Mouse (Mus musculus) cerebellum, adult (tissue): ENCODE data around the gene Anapc10.

Experiments
- ATAC-seq: cut with Nextera tagmentation; 2 replicates; pipeline ENCODE4 v1.9.2; 2017; ENCODE audit warnings: mild to moderate bottlenecking, moderate library complexity, mixed read lengths; ENCODE audit not compliant: insufficient number of reproducible peaks, low FRiP score, low TSS enrichment

Gene Anapc10

GRCm38 (mm10) chr8:79826534-79826933 lies 114.9 kb downstream of the Anapc10 start:
- no peak for ATAC-seq
